Mouse (Mus musculus) erythroblast, adult 5-6 weeks (primary cell): Measurements from ENCODE around the gene Itgb2. TPM values are rescaled to one million over a fixed set of nuclear protein-coding genes. Genes with fewer than 3 reads are reported as not detected.

Experiments
- ATAC-seq: replicated peaks from 2 replicates; pipeline ENCODE4 v1.8.0; 2016; ENCODE audit warnings: moderate number of reproducible peaks, mild to moderate bottlenecking, moderate TSS enrichment, inconsistent platforms; ENCODE audit not compliant: poor library complexity, low FRiP score, severe bottlenecking
- total RNA-seq, 2 experiments: library from RNA; stranded (forward) in 1 of 2; stranded (reverse) in 1 of 2; fragments of 150-400 nt in 1 of 2; fragments of 200-764, 138-1000 nt in 1 of 2; gene quantifications; 2 replicates each; pipeline versions ENCODE4 v1.2.3 to v1.2.4; 2015 to 2017; ENCODE audit warnings: low replicate concordance in 2 of 2

Gene Itgb2
- total RNA-seq (2015; ENCODE audit: low replicate concordance), result 74.2 and 79.6 TPM in 2 replicates
- 51.4 and 55.8 TPM in 2 replicates for total RNA-seq (2017; ENCODE audit: low replicate concordance)

DNA sequence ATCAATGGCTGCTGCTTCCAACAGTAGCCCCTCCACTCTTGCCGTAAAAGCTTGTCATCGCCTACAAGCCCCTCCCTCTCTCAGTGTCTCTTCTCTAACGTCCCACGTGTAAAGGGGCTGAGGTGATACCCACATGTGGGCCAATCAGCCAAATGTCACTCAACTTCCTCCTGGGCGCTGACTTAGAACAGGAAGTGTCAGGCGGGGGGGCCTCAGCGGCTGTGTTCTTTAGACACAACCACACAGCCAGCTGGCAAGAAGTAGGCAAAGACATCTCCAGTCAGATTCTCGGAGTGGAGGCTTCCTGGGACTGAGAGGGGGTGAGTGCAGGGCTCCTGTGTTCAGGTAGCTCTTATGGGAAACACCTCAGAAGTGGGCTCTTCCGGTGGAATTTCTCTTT lies at the start of gene Itgb2:
Itgb2 (plus strand) TSS at position 113 of the 400 bp plus-strand sequence.
- ATAC-seq, result no peak

DNA sequence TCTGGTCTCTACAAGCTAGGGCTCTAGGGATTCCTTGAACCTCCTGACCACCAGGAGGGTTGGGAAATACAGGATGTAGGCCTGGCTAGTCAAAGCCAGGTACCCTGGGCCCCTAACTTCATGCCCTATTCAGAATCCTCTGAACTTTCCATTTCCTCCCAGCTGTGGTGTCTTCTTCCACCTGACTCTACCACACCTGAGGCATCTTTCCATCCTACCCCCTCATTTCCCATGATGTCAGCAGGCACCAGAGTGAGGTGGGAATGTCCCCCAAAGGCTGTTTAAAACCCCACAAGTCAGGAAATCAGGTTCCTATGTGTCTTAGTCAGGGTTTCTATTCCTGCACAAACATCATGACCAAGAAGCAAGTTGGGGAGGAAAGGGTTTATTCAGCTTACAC lies 48.2 kb upstream of the Itgb2 start:
- no peak for ATAC-seq

DNA sequence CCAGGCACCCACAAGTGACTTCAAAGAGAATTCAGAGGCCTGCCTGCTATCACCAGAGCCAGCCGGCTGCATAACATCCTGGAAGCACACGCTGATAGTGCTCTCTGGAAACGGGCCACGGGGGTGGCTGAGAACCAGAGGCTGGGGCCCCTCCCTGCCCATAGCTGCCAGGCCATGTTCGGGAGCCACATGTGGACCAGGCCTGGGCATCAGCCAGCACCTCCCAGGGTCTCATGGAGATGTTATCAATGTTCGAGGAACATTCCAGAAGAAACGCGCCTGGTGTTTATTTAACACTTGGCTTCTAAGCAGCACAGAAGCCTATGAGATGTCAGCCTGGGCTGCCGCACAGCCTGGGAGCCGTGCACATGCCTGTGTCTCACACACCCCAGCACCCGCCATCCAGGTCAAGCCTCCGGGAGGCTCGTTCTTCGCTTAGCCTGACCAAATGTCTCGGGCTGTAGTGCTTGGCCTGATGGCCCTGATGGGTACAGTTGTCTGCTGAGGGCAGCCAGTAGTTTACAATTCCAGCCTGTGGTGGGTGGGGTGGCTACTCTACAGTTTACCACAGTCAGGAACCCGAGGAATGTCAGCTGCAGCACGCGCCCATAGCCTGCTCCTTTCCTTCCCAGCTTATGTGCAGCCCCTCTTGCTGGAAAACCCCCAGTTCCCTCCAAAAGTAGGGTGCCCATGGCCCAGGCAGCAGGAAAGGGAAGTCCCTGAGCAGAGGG lies 45.7 kb upstream of the Itgb2 start:
- ATAC-seq, result no peak

DNA sequence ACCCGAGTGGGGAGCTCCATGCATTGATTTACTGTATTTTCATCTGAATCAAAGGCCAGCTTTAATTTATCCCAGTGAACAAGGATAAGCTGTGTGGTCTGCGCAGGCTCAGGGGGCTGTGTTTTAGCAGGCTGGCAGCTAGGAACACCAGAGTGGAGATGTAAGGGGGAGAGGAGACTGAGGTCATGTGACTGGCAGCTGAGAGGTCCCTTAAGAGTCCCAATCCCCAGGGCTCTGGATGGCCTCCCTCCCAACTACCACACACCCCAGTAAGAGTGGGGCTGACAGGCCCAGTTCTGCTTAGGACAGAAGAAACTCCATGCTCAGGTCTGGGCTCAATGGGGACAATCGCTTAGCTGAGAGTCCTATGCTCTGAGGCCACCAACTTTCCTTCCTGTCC lies 44.3 kb upstream of the Itgb2 start:
- ATAC-seq, result no peak

DNA sequence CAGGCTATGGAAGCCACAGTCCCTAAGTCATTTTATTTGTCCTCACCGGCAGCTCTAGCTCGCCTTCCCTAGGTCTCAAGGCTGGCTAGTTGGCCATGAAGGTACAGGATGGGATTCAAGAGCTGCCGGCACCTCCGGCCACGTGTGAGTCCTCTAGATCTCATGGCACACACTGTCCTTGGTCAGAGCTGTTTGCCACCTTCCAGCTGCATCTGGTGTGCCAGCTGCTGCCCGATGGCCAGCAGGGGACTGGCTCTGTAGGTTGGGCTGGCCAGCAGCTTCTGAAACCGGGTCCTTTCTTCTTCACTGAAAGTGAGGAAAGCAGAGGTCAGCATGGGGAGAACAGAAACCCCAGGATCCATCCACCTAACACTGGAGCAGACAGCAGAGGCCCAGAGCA lies 41.9 kb upstream of the Itgb2 start:
- no peak for ATAC-seq

DNA sequence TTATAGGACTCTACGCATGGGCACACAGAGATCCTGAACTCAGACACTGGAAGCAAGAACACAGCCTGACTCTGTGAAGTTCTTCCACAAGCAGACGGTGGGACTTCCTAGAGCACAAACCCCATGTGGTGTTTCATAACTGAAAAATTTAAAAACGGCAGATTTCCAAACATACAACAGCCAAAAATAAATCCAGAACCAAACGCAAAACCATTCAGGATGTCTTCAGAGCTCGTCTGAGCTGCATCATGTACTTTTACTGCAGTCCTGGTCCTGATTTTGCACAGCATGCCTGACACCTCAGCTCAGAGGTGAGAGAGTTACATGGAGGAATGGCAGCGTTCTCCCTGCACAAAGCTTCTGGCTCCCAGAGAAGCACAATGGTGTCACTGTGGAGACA lies 38.5 kb upstream of the Itgb2 start:
- no peak for ATAC-seq

DNA sequence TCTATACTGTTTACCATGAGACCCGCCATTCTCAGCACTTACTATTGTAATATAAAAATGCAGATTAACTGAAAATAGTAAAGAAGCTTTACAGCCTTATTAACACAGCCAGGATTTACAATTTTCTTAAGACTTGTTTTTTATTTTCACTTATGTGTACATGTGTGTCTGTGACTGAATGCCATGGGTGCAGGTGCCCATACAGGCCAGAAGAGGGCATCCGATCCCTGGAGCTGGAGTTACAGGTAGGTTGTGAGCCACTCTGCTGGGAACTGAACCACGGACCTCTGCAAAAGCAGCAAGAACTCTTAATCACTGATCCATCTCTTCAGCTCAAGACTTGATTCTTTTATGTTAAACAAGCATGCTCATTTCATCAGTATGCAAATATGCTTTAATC lies 37.2 kb upstream of the Itgb2 start:
- no peak for ATAC-seq

DNA sequence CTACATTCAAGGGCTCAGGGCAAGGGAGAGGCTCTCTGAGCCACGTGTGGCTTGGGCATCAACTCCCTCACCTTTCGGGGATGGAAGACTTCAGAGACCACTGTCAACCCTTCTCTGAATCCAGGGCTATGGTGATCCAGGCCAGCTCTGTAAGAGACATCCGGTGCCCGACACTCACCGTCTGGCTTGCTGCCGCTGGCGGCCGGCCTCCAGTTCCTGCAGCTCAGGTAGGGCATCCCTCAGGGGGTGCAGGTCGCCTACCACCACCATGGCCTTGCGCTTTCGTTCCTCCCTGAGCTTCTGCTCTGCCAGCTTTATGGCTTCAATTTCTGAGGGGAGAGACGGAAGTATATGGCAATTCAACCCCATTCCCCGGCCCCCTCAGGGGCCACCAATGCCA lies 32.9 kb upstream of the Itgb2 start:
- no peak for ATAC-seq

DNA sequence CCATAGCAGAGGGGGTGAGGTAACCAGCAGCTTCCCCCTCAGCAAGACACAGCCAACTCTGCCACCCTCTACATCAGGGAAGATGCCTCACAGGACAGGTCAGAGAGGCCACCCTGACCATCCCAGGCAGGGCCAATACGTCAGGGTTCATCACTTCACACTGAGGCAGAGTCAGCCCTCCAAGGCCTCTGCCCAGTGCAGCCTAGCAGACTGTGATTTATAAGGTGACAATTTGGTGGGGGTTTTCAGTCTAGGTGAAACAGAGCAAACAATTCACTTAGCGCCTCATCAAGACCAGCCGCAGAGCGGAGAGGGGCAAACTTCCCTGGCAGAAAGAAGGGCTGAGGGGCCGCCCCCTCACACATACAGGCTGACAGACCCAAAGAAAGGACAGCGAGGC lies 31.8 kb upstream of the Itgb2 start:
- ATAC-seq, result no peak

DNA sequence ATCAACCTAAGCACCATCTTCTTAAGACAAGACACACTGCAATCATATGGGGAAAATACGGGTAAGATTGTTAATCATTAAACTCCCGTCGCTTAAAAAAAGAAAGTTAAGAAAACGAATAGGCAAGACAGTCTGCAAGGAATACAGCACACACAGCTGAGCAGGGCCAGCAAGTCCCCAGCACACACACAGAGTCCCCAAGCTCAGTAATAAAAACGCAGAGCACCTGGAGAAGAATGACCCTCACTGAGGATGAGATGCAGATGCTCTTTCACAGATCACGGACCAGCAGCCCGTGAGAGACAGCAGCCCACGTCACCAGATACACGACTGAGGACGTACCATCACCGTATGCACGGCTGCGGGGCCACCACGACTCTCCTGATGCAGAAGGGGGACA lies 29.4 kb upstream of the Itgb2 start:
- no peak for ATAC-seq

DNA sequence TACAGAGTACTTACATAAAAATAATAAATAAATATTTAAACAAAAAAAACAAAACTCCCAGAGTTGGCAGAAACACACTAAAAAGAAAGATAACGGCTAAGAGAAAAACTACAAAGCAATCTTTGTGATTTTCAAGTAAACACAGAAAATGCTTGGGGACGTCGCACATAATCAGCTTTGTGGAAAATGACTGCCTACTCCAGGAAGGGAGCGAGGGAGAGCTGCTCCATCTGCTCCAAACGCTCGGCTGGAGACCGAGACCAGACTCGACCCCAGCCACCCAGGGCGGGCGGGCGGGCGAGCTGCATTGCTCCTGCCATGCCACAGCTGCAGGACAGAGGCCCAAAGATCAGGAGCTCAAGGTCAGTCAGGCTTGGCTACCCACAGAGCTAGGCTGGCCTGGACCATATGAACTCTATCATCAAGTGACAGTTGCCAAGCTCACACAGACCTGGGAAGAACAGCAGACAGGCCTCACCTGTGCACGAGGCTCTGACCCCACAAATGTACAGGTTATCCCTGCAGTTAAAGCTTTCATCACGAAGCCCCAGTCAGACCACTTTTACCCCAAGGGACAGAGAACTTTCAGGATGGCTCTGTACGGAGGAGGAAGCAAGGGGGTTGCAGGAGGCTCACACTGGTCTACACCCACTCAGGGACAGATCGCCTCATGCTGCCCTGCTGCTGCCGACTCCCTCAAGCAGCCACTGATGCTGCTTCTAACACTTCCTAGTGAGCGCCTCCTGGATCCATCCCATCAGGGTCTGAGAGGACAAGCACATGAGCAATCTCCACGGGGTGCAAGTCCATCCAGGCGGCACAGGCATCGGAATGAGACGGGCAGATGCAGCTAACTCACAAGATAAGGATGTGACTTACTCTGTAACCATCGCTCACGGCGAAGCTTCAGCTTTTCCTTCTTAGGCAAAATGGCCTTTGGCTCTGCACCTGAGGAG lies 26.8 kb upstream of the Itgb2 start:
- ATAC-seq, result no peak

DNA sequence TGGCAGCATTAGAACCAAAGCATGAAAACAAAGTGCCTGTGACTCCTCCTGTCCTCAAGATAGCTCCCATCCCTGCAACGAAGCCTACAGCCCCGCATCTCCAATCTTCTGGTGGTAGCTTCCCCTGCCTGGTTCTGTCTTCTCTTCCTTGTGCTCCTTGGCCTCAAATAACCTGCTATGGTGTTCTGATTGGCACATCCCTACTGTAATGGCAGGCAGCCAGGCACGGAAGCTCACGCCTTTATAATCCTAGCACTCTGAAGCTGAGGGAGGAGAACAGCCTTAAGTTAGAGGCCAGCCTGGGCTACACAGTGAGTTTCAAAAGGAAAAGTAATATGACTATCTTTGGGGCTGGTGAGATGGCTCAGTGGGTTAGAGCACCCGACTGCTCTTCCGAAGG lies 25.9 kb upstream of the Itgb2 start:
- ATAC-seq, result no peak

DNA sequence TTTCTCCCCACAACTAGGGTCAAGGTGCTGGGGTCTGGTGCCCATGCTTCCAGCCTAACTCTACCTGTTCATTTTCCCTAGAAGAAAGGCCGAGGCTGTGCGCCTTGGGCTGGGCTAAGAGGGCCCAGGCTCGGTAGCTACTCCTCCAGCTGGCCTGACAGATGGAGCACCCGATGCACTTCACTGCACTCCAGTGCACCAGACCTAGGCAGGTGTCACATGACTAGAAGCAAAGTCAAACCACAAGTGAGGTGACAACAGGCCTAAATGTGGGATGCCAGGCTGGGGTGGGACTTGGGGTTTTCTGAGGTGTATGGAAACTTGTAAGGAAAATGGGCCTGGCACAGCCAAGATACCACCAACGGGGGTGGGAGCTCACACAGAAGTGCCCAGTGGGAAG lies 23.5 kb upstream of the Itgb2 start:
- no peak for ATAC-seq

DNA sequence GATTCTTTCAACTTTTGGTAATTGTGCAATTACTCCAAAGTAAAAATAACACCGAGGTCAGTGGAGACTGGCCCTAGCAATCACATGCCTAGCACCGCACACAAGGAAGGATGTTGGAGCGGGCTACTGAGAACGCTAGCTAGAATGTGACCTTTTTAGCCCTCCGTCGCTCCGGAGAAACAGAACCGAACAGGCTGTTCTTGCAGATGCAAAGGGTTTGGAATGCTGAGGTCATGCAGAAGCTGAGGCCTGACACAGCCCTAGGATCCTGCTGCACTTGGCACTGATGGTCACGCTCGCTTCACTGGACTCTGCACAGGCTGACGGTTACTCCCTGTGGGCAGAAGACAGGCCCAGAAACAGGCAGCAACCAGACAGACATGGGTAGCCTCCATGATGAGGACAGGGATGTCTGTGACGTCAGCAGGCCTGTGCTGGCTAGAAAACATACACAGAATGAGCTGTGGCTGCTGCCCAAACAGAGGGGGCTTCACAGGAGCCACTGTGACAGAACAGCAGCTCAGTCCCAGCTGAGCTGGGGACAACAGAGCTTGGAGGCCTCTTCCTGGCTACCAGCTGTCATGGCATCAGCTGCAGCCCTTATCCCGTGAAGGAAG lies 23.0 kb upstream of the Itgb2 start:
- ATAC-seq, result no peak

DNA sequence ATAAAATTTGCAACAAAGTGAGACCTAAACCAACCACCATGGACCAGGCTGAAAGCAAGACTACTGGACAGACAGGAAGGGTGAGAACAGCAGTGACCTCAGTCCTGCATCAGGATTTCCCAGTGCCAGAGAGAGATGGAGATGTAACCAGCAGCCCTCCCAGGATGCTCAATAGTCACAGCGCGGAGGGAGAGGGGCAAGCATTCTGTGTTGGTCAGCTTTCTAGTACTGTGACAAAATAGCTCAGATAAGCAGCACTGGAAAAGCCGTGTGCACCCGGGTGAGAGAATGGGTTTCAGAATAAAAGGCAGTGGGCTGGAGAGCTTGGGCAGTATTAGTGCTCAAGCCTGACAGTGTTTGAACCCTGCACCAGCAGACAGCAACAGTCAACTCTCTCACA lies 22.3 kb upstream of the Itgb2 start:
- ATAC-seq, result no peak

DNA sequence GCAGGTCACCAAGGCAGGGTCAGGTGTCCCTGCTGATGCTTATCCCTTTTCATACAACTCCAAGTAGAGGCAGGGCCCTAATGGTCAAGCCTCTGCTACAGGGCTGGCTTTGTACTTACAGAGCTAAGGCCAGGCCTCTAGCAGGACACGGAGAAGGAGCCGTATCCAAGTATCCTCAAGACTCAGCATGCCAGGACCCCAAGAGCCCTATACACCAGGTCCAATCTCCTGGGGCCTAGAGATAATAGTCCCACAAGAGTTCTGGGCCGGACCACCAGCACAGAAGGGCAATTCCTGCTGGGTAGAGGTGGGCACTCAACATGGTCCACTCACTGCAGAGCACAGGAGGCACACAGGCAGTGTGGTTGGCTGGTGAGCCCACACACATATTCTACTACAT lies 21.3 kb upstream of the Itgb2 start:
- ATAC-seq, result no peak

DNA sequence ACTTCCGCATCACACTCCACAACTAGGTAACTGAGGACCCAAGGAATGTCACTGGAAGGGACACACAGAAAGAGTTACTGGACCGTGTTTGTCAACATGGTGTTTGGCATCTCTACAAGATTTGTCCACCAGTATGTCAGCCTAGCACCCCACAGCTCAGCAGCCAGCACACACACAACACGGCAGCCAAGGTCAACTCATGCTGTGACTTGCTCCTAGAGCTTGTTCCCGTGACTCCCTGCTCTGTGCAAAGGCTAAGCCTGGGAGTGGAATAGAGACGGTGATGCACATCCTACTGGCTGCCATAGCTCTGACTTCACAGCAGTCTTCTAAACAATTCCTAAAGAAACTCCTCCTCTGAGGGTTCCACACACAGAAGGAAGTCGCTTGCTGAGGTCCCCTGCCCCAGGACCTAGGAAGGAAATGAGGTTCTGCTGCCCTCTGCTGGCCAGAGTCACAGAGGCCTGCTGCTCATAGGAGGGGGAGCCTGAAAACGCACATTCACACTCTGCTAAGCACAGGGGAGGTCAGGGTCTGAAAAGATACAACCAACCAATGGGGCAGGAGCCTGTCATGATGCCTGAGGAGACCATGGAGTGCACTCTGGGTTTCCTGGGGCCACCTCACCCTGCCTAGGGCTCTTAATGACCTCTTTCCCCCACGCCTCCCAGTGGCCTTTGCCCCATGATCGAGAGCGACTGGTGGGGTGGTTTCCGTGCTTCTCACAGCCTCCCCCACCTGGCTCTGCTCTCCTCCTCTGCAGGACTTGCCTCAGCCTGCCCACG lies 20.5 kb upstream of the Itgb2 start:
- ATAC-seq, result peak; percentile 66

DNA sequence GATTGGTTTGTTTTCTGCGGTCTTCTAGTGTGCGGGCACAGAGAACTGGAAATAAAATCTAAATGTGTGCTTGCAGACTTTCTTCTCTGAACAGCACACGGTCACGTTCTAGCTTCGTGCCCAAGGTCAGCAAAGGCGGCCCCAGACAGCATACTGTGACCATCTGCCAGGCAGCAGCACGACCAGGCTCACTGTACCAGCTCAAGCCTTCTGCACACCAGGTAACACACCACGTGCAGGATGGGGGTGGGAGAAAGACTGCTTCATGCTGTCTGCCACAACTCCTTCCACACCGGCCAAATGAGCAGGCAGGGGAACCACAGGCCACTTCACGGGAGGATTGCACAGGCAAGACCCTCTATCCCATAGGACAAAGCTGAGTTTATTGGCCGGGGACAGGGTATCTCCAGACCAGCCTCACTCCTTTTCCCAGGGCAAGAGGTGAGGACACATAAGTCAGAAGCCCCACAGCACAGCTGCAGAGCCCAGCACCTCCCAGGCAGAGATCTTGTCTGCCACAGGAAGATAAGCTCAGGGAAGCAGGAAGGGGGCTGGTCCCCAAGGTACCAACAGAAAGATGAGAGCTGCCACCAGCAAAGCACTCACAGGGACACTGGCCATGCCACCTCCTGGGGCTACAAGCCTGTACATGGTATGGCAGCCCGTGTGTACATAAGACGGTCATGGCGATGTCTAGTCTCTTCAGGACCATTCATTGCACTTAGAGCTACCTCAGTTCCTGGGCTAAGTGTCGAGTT lies 19.6 kb upstream of the Itgb2 start:
- no peak for ATAC-seq
